Mouse (Mus musculus) bone marrow, adult 2 months (tissue): ENCODE results near the gene Neil3. TPM values are rescaled to one million over a fixed set of nuclear protein-coding genes. Genes with fewer than 3 reads are reported as not detected.
"Not testable (repeated sequence)": the region's sequence is repeated elsewhere in the genome, so short reads cannot be mapped to it uniquely, and the experiment has no call there.

Experiments used
- H3K27ac ChIP-seq: fragments of 200-500 bp; 2 replicates; pipeline ENCODE4 v1.5.1; 2012; ENCODE audit warnings: low read depth, mild to moderate bottlenecking, control low read depth, inconsistent platforms, low read length; ENCODE audit not compliant: control insufficient read depth, poor library complexity, insufficient read depth
- H3K4me1 ChIP-seq: fragments of 200-500 bp; 2 replicates; pipeline ENCODE4 v1.6.1; 2011; ENCODE audit warnings: low read length; ENCODE audit not compliant: control insufficient read depth, insufficient read depth
- H3K4me3 ChIP-seq: fragments of 200-500 bp; replicated peaks from 2 replicates; pipeline ENCODE3; 2011; ENCODE audit warnings: mild to moderate bottlenecking, low read depth, low read length, control low read depth; ENCODE audit not compliant: control insufficient read depth
- CTCF ChIP-seq: fragments of 200-500 bp; IDR thresholded peaks from 2 replicates; pipeline ENCODE4 v1.5.1; 2011; ENCODE audit warnings: low read length, control low read depth; ENCODE audit not compliant: control insufficient read depth, insufficient read depth
- POLR2A ChIP-seq: fragments of 200-500 bp; IDR thresholded peaks from 2 replicates; pipeline ENCODE4 v1.6.1; 2011; ENCODE audit warnings: low read depth, mild to moderate bottlenecking, control low read depth, low read length, borderline replicate concordance; ENCODE audit not compliant: control insufficient read depth
- WGBS: fragments of 180-500 bp; shearing (Covaris S2); methylation state at CpG from one replicate; pipeline ENCODE4 v1.1.7; 2018; 5-methylcytosine and 5-hydroxymethylcytosine counted together
- polyA plus RNA-seq: library from polyadenylated mRNA; stranded (reverse); fragments of >200 nt; gene quantifications from 2 replicates; pipeline ENCODE4 v1.2.4, GENCODE M21; 2011; ENCODE audit warnings: low replicate concordance; ENCODE audit not compliant: missing spikeins, insufficient read depth, insufficient read length

Gene Neil3
- polyA plus RNA-seq, 1 experiment, result 68.7 TPM

DNA sequence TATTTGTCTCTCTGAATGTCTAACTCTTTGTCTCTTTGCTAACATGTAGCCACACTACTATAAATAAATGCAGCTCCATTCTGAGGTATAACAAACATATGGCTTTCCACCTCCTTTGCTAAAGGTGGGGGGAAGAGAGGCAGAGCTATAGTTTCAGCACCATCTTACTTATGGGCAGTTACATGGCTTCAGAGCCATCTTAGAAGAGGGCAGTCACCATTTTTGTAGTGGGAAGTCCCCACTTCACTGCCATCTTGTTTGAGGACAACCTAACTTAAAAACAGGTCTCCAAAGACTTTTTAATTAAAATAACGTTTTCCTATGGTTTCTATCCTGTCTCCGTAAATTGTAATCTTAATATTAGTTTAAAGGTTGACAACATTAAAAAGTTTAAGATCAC, 47.1 kb downstream of the Neil3 start:
- no peaks in the 10 kb centered on the region for H3K4me1 ChIP-seq
- 95% methylated on average over 2 of the region's 2 CpGs for WGBS
- no peak overlapping the region for H3K4me3 ChIP-seq
- H3K27ac ChIP-seq, result no peak overlapping the region
- no peak for TF ChIP-seq POLR2A
- TF ChIP-seq CTCF, result no peak

DNA sequence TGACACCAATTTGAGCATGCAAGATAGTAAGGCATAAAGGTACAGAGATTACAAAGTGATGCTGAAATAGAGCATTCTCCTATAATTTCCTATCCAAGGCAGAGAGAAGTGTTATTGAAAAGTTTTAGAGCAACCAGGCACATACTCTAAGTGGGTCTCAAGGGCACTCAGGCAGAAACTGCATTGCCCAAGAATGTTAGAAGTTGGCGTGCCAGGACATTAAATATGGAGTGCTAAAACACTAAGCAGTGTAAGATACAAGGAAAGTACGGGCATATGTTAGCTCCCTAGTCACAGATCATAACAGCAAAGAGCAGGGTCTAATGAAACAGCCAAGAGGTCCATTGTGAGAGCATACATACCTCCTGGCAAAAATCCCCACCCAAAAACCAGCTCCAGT, 65.3 kb downstream of the Neil3 start:
- no peak for TF ChIP-seq POLR2A
- TF ChIP-seq CTCF, result no peak
- Histone ChIP-seq H3K27ac (no peak overlapping the region), H3K4me1 (no peaks in the 10 kb centered on the region), H3K4me3 (no peak overlapping the region)
- WGBS, result 82% methylated on average over 2 of the region's 2 CpGs

DNA sequence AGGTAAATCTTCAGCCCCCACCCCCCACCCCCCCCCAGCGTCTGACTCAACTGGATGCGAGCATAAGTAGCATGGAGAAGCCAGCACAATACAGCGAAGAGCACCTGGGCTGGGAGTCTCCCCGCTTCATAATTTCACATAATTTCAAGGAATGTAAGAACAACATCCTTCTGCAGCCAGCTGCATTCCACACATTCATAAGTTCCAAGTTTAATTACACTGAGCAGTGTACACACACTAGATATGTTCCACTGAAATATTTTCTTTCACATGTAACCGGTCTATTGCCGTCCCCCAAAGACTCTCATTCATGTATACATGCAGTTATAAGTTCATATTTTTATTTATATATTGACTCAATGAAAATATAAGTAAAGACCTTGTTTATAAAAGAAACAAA, 72.6 kb downstream of the Neil3 start:
- no peaks in the 10 kb centered on the region for H3K4me1 ChIP-seq
- WGBS, result 83% methylated on average over 6 of the region's 6 CpGs
- TF ChIP-seq POLR2A (no peak), CTCF (no peak)
- no peak overlapping the region for H3K4me3 ChIP-seq
- H3K27ac ChIP-seq, result no peak overlapping the region

DNA sequence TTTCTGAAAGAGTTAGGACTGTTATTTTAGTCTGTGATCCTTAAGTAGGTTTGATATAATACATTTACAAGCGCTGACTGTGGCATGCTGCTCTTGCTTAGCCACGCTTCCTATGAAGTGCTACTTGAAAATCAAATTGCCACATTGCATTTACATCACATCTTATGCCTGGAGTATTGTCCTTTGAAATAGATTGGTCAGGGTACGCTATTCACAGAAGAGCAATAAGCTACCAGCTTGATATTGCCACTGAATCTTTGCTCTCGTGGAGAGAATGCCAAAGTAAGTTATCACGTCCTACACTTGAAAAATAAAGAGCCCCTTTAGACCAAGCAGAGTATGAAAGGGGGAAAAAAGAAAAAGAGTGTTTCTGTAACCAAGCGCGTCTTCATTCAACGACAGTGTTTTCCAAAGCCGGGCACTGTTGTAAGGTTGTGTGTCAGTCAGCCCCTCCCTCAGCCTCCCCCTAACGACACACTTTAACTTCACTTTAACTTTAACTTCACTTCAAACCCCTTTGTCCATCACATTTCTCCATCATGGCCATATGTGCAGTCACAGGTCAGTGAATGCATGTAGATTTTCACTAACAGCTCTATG, 76.3 kb downstream of the Neil3 start:
- Histone ChIP-seq H3K4me3 (no peak overlapping the region), H3K27ac (no peak overlapping the region)
- WGBS, result 80% methylated on average over 10 of the region's 10 CpGs

DNA sequence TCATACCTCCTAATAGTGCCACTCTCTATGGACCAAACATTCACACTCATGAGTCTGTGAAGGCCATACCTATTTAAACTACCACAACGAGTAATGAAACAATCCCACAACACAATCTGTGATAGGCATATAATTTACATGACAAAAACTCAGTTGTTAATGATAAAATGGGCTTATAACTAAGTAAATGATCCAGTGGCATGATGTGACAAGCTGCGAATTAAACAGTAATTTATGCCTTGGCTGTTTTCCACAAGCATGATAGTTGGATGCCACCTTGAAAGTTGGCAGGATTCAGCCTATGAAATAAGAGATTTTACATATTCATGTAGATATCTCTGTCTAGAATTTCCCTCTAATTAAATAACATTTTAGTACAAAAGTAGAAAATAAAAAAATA, 99.3 kb downstream of the Neil3 start:
- 78% methylated on average over 2 of the region's 2 CpGs for WGBS
- H3K4me3 ChIP-seq, result no peak overlapping the region

More for the DNA sequence above, 76.3 kb downstream of the Neil3 start:
- TF ChIP-seq CTCF (no peak), POLR2A (no peak)
- no peaks in the 10 kb centered on the region for H3K4me1 ChIP-seq

DNA sequence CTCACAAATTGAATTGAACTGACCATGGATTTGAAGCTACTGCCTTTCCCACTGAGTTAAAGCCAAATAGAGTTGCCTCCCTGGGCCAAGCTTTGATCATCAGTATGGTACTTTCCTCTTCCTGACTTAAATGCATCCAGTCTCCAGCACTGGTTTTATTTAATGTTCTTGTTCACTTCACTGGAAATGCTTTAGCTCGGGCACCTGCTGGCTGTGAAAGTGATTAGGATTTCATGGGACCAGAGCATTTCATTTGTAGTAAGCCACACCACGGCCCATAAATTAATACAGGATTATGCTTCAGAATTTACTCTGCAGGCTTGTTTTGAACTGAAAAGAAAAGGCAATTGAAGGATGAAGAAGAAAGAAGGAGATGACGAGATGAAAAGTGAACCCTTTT, 100.8 kb downstream of the Neil3 start:
- not testable (repeated sequence) for H3K4me1 ChIP-seq, H3K4me3 ChIP-seq, H3K27ac ChIP-seq
- WGBS, result 80% methylated on average over 3 of the region's 3 CpGs

More for the DNA sequence above, 99.3 kb downstream of the Neil3 start:
- no peaks in the 10 kb centered on the region for H3K4me1 ChIP-seq
- H3K27ac ChIP-seq, result no peak overlapping the region
- TF ChIP-seq CTCF, result no peak
- TF ChIP-seq POLR2A, result no peak

Other genes starting within 250 kb of the Neil3 start
- 5.8 and 14.4 TPM in 2 replicates for gene Aga, start 127.3 kb downstream of the Neil3 start, polyA plus RNA-seq